Mouse (Mus musculus) c-Kit-negative CD71-positive TER-119-positive erythroid progenitor cells, embryonic 14.5 days (primary cell): ENCODE results near the gene Lin7c.

Experiments used
- DNase-seq: peaks from one replicate; pipeline ENCODE4 v3.0.0-alpha.2; 2013; ENCODE audit warnings: low read depth, low spot score

Gene Lin7c

GRCm38 (mm10) chr2:109916782-109917495, 26.3 kb downstream of the Lin7c start:
- DNase-seq: no peak

GRCm38 (mm10) chr2:109917496-109918413, 27.1 kb downstream of the Lin7c start, which contains the start of gene Lgr4:
Gene Lgr4, plus strand, starts transcription at chr2:109917647.
- DNase-seq: peak; percentile 86

- DNase-seq: no peak
Observed at GRCm38 (mm10) chr2:109918592-109919262, 28.1 kb downstream of the Lin7c start.

- no peak for DNase-seq
Observed at GRCm38 (mm10) chr2:109920471-109920870, 29.8 kb downstream of the Lin7c start.

- DNase-seq: no peak
Observed at GRCm38 (mm10) chr2:109921298-109922035, 30.8 kb downstream of the Lin7c start.

GRCm38 (mm10) chr2:109922306-109922705, 31.7 kb downstream of the Lin7c start:
- no peak for DNase-seq

GRCm38 (mm10) chr2:109923031-109923430, 32.4 kb downstream of the Lin7c start:
- DNase-seq: no peak

- no peak for DNase-seq
Observed at GRCm38 (mm10) chr2:109923945-109924344, 33.3 kb downstream of the Lin7c start.

GRCm38 (mm10) chr2:109926984-109927383, 36.3 kb downstream of the Lin7c start:
- DNase-seq: no peak

GRCm38 (mm10) chr2:109927446-109927845, 36.8 kb downstream of the Lin7c start:
- DNase-seq: no peak

- no peak for DNase-seq
Observed at GRCm38 (mm10) chr2:109927876-109928275, 37.2 kb downstream of the Lin7c start.

- no peak for DNase-seq
Observed at GRCm38 (mm10) chr2:109928791-109929190, 38.1 kb downstream of the Lin7c start.

GRCm38 (mm10) chr2:109929256-109929655, 38.6 kb downstream of the Lin7c start:
- DNase-seq: no peak

GRCm38 (mm10) chr2:109930366-109930765, 39.7 kb downstream of the Lin7c start:
- DNase-seq: no peak

- DNase-seq: no peak
Observed at GRCm38 (mm10) chr2:109930771-109931170, 40.1 kb downstream of the Lin7c start.

GRCm38 (mm10) chr2:109931978-109932780, 41.5 kb downstream of the Lin7c start:
- DNase-seq: no peak

- DNase-seq: no peak
Observed at GRCm38 (mm10) chr2:109933151-109933550, 42.5 kb downstream of the Lin7c start.

- no peak for DNase-seq
Observed at GRCm38 (mm10) chr2:109934086-109934485, 43.4 kb downstream of the Lin7c start.

- DNase-seq: no peak
Observed at GRCm38 (mm10) chr2:109935194-109935593, 44.5 kb downstream of the Lin7c start.

- no peak for DNase-seq
Observed at GRCm38 (mm10) chr2:109935754-109936409, 45.2 kb downstream of the Lin7c start.
